Mouse (Mus musculus): ENCODE results near the gene Gsto2.

DNA sequence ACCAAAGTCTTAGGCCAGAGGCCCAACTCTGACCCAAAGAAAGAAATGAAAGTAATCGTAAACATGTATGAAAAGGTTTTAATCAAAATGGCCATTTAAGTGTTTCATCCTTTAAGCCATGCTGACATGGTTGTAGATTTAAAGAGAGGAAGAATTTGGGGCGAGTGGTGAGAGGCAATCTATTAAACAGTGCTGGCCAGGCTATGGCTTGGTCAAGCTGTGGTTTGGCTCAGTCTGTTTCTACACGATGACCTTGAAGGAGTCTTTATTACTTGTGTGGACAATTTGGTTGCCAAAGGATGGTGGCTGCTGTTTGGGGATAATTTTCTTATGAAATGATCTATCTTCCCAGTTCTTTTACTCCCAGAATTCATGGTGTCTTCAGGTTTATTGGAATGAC lies 12.3 kb upstream of the Gsto2 start:
- TF ChIP-seq EP300 (IDR thresholded peaks at IDR 0.05; ENCODE audit: insufficient read depth, low read depth, low read length) (no peak), POLR2A (IDR thresholded peaks at IDR 0.05; ENCODE audit: insufficient read depth, low read depth, low read length) (no peak)
